Mouse (Mus musculus) C2C12 (cell line): ENCODE results near the gene Dcdc2a. TPM values are rescaled to one million over a fixed set of nuclear protein-coding genes. Genes with fewer than 3 reads are reported as not detected.

ENCODE experiments used
- H3K27me3 ChIP-seq: one replicate; pipeline ENCODE4 v1.6.1; 2011; ENCODE audit not compliant: control insufficient read depth, insufficient read depth, insufficient read length
- H3K36me3 ChIP-seq: one replicate; pipeline ENCODE4 v1.6.1; 2011; ENCODE audit not compliant: control insufficient read depth, insufficient read depth
- H3K4me3 ChIP-seq: one replicate; pipeline ENCODE4 v1.5.1; 2011; ENCODE audit warnings: mild to moderate bottlenecking, control low read depth; ENCODE audit not compliant: poor library complexity, insufficient read depth, severe bottlenecking
- H3K79me2 ChIP-seq: one replicate; pipeline ENCODE4 v1.6.1; 2011; ENCODE audit not compliant: control insufficient read depth, insufficient read depth
- H3K79me3 ChIP-seq: one replicate; pipeline ENCODE4 v1.6.1; 2011; ENCODE audit warnings: low read depth, control low read depth
- H3ac ChIP-seq: one replicate; pipeline ENCODE3; 2011; ENCODE audit warnings: low read depth; ENCODE audit not compliant: control insufficient read depth, insufficient read length
- CEBPB ChIP-seq: IDR thresholded peaks from one replicate; pipeline ENCODE4 v1.6.1; 2011; ENCODE audit warnings: low read depth, mild to moderate bottlenecking, control low read depth, moderate library complexity
- CTCF ChIP-seq: IDR thresholded peaks from one replicate; pipeline ENCODE4 v1.5.1; 2011; ENCODE audit not compliant: control insufficient read depth, insufficient read depth, insufficient read length
- FOSL1 ChIP-seq: IDR thresholded peaks from one replicate; pipeline ENCODE4 v1.8.0; 2011; ENCODE audit warnings: mild to moderate bottlenecking, low read length; ENCODE audit not compliant: poor library complexity, insufficient read depth, severe bottlenecking
- MAX ChIP-seq: IDR thresholded peaks from one replicate; pipeline ENCODE4 v1.6.1; 2011; ENCODE audit warnings: mild to moderate bottlenecking, control low read depth
- MYOD1 ChIP-seq: IDR thresholded peaks from one replicate; pipeline ENCODE4 v1.6.1; 2011; ENCODE audit warnings: low read depth; ENCODE audit not compliant: control insufficient read depth, insufficient read length
- MYOG ChIP-seq: IDR thresholded peaks from one replicate; pipeline ENCODE4 v1.6.1; 2011; ENCODE audit not compliant: control insufficient read depth, insufficient read length; ENCODE audit errors: extremely low read depth
- USF1 ChIP-seq: IDR thresholded peaks from one replicate; pipeline ENCODE4 v1.6.1; 2011; ENCODE audit warnings: low read depth, mild to moderate bottlenecking, control low read depth, moderate library complexity
- polyA plus RNA-seq: library from polyadenylated mRNA; unstranded; fragments of >200 nt; fragmentation: generic; extraction: Trizol; gene quantifications from one replicate; pipeline ENCODE4 v1.2.1, GENCODE M21; 2012; ENCODE audit warnings: missing spikeins

The Dcdc2a gene
- polyA plus RNA-seq, 1 experiment, result not detected

DNA sequence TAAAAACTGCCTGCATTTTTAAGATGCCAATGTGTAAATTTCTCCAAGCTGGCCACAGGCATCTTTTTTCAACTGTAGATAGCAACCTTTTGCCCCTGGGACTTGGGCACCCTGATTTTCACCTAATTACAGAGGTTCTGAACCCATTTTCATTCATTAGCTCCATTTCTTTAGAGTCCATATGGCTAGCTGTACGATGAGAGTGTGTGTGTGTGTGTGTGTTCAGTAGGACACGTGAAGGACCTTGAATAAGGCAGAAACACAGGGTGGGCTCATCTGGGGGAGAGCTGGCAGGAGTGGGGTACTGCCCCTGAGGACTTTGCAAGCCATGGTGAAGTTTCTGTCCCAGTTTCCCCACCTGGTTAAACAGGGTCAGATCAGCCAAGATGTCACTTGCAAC, 105.0 kb downstream of the Dcdc2a start:
- Histone ChIP-seq H3K27me3 (no peaks in the 10 kb centered on the region), H3K79me3 (no peaks in the 10 kb centered on the region), H3K36me3 (no peaks in the 10 kb centered on the region), H3ac (no peak overlapping the region), H3K4me3 (no peak overlapping the region), H3K79me2 (no peaks in the 10 kb centered on the region)
- no peak for TF ChIP-seq CEBPB
- TF ChIP-seq USF1, result no peak
- no peak for TF ChIP-seq MYOG
- no peak for TF ChIP-seq CTCF
- TF ChIP-seq FOSL1, result no peak
- TF ChIP-seq MAX, result no peak
- TF ChIP-seq MYOD1, result no peak

DNA sequence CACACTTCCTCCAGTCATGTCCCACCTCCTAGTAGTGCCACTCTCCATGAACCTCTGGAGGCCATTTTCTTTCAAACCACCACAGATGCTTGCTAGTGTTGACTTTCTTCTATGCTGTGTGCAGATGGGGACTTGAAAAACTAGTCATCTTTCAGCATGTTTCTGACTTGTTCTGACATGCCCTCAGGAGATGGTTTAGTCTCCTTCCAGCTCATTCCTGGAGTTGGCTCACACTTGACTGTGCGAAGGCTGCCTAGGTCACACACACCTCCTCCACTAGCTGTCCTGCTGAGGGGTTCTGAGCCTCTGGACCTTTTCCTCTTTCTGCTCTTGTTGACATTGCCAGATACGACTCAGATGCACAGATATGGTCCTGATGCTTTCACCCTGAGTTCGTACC, 106.8 kb downstream of the Dcdc2a start:
- Histone ChIP-seq H3K36me3 (no peaks in the 10 kb centered on the region), H3K79me2 (no peaks in the 10 kb centered on the region)

DNA sequence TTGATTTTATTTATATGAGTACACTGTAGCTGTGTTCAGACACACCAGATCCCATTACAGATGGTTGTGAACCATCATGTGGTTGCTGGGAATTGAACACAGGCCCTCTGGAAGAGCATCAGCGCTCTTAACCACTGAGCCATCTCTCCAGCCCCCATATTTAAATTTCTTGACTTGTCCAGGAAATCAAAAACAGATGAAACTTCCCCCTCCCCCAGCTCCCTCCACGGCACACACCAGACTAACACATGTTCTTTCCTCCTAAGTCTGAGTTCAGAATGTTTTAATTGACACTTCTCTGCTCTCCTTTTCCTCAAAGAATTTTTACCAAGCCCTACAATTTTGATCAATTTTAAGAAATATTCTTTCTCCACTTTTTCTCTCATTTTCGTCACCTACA, 113.1 kb downstream of the Dcdc2a start:
- Histone ChIP-seq H3K79me3 (no peaks in the 10 kb centered on the region), H3K27me3 (no peaks in the 10 kb centered on the region), H3K4me3 (no peak overlapping the region), H3K36me3 (no peaks in the 10 kb centered on the region), H3K79me2 (no peaks in the 10 kb centered on the region), H3ac (no peak overlapping the region)
- no peak for TF ChIP-seq USF1
- no peak for TF ChIP-seq MAX
- TF ChIP-seq MYOG, result no peak
- TF ChIP-seq CTCF, result no peak
- no peak for TF ChIP-seq CEBPB
- no peak for TF ChIP-seq MYOD1
- no peak for TF ChIP-seq FOSL1

More for the DNA sequence above, 106.8 kb downstream of the Dcdc2a start:
- TF ChIP-seq MYOG (no peak), USF1 (no peak), MAX (no peak), MYOD1 (no peak)
- H3K4me3 ChIP-seq, result no peak overlapping the region
- no peak overlapping the region for H3ac ChIP-seq
- H3K27me3 ChIP-seq, result no peaks in the 10 kb centered on the region
- H3K79me3 ChIP-seq, result no peaks in the 10 kb centered on the region

DNA sequence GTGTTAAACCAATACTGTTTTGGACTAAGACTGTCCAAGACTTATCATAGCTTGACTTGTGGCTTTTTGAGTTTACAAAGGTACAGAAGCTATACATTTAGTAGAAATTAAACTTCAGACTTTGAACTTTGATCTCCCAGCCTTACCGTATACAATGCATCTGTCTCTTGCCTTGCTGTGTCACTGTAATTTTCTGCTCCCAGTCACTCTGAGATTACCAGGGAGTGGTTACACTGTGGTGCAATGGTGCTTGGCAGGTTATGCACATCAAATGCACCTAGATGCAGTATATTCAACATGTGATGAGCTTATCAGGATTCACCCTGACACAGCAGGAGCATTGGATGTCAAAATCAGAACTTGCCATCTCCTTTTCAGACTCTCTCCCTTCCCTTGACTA, 122.0 kb downstream of the Dcdc2a start:
- Histone ChIP-seq H3K4me3 (no peak overlapping the region), H3K36me3 (no peaks in the 10 kb centered on the region), H3ac (no peak overlapping the region), H3K27me3 (no peaks in the 10 kb centered on the region), H3K79me3 (no peaks in the 10 kb centered on the region), H3K79me2 (no peaks in the 10 kb centered on the region)
- TF ChIP-seq MYOD1 (no peak), CTCF (no peak), MYOG (no peak), FOSL1 (no peak), MAX (no peak), USF1 (no peak), CEBPB (no peak)

DNA sequence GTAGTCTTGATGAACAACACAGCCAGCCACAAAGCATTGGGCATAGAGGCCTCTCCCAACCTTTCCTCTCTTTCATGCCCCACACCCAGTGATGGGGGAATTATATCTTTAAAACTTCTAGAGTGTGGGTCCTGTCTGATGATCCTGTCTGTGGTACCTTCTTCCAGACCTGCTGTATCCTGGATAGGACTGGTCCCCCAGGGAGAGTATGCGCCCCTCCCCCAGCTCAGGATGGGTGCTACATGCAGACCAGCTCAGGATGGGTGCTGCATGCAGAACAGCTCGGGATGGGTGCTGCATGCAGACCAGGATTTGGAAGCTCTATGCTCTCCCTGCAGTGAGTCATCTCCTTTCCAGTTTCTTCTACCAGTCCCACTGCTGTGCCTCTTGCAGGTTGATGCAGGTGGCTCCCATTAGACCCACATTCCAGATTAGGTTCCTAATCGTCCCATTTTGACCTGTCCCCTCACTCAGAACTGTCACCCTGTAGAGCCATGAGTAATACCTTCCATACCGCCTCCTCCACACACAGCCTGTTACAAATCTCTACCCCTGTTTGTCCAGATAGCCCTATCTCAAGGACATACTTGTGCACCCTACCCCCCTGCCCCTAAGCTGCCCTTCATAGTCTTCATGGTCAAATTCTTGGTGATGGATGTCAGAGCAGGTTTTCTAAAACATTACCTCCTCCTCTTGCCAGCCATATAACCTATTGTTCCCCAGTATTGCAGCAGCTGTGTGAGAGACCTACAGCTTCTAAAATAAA, 122.6 kb downstream of the Dcdc2a start:
- no peaks in the 10 kb centered on the region for H3K79me2 ChIP-seq
- H3ac ChIP-seq, result no peak overlapping the region
- H3K79me3 ChIP-seq, result no peaks in the 10 kb centered on the region
- no peaks in the 10 kb centered on the region for H3K27me3 ChIP-seq
- H3K4me3 ChIP-seq, result no peak overlapping the region
- TF ChIP-seq MAX (no peak), MYOD1 (no peak), CEBPB (no peak), CTCF (no peak), USF1 (no peak)
- no peaks in the 10 kb centered on the region for H3K36me3 ChIP-seq

DNA sequence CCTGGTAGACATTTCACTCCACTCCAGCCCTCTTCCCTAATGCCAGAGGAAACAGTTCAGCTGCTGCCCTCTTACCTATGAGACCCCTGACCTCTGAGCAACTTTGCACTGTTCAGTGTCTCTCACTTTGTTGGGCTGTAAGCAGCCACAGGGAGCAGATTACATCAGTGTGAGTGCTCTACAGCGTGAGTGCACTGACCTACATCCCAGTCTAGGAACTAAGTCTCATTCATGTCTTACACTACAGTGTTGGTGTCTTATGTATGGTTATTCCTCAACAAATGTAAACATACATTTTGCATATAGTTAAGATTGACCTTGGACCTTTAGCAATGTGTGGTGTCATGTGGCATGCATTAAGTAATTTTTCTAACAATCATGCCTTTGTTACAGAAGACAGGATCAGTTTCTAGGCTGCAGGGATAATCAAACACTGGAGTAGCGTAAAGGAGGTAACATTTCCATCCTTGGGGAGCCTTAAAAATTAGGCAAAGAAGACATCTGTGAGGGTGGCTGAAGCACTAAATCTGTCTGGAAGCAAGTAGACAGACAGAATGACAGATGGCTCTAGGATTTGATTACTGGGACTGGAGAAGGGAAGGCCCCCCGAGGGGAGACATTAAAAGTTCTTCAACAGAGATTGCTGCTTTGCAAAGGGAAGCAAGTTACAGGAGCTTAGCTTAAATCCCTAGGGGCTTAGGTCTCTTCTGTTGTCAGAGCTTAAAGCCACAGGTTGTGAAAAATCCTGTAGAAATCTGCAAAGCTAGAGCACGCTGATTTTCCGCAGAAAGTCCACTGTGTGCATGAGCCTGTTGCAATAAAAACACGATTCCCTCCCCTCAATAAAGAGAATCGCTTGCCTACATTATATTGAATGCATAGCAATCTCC, 130.9 kb downstream of the Dcdc2a start:
- no peaks in the 10 kb centered on the region for H3K36me3 ChIP-seq
- no peak for TF ChIP-seq CTCF
- TF ChIP-seq MYOD1, result no peak
- TF ChIP-seq USF1, result no peak
- TF ChIP-seq FOSL1, result no peak
- no peak for TF ChIP-seq MYOG
- TF ChIP-seq MAX, result no peak
- H3K4me3 ChIP-seq, result no peak overlapping the region
- peaks cover 4% of the 10 kb centered on the region for H3K27me3 ChIP-seq
- no peak overlapping the region for H3ac ChIP-seq
- no peaks in the 10 kb centered on the region for H3K79me2 ChIP-seq
- no peaks in the 10 kb centered on the region for H3K79me3 ChIP-seq
